Mouse (Mus musculus): ENCODE measurements around the gene F2. TPM values are rescaled to one million over a fixed set of nuclear protein-coding genes. Genes with fewer than 3 reads are reported as not detected.
"Not testable (repeated sequence)": the region's sequence is repeated elsewhere in the genome, so short reads cannot be mapped to it uniquely, and the experiment has no call there.

Gene F2
- polyA plus RNA-seq, 1 experiment from 2014 or later, result 0.14 TPM

DNA sequence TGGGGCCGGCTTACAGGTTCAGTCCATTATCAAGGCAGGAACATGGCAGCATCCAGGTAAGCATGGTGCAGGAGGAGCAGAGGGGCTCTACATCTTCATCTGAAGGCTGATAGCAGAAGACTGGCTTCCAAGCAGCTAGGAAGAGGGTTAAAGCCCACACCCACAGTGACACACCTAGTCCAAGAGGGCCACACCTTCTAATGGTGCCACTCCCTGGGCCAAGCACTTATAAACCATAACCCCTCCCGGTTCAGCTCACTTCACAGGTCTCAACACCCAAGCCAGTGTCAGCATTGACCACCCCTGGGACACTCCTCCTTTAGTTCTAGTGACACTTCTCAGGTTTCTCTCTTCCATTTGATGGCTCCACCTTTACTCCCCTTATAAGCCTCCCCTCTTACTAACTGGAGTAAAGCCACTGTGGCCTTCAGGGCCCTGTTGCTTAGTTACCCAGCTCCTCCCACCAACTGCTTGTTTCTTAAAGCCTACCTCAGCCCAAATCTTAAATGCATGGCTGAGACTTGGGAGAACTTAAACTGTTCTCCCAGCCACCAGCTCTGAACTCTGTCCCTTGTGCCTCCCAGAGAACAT lies 6.7 kb upstream of the F2 start:
- Histone ChIP-seq H3K36me3 (peaks cover 61% of the 10 kb centered on the region), H3K4me3 (no peak overlapping the region), H3K4me1 (no peaks in the 10 kb centered on the region), H3K27ac (replicated peaks) (no peak overlapping the region), H3K9me3 (replicated peaks) (no peaks in the 10 kb centered on the region), H3K27me3 (ENCODE audit: low read depth, poor library complexity, severe bottlenecking) (no peaks in the 10 kb centered on the region)
- WGBS, result 88% methylated on average over 2 of the region's 2 CpGs
- DNase-seq (ENCODE audit: low spot score), result no peak

DNA sequence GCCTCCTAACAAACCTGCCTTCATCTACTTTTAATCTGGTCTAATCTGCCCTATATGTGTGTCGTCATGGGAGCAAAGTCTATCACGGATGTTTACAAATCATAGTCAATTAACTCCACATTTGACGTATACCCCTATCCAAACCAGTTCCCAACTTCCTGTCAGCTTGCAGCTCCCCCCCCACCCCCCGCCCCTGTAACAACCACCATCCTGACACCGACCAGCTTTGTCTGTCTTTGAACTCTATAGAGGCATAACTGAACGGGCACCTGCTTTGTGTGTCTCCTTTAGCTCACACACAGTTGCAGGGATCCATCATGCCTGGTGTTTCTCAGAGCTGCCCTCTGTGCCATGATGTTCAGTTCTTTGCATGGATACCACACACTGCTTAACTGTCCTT lies 2.7 kb upstream of the F2 start:
- DNase-seq (ENCODE audit: low spot score), result no peak
- Histone ChIP-seq H3K27ac (replicated peaks) (no peak overlapping the region), H3K36me3 (peaks cover 21% of the 10 kb centered on the region), H3K4me3 (no peak overlapping the region), H3K9me3 (replicated peaks) (no peaks in the 10 kb centered on the region), H3K27me3 (ENCODE audit: low read depth, poor library complexity, severe bottlenecking) (no peaks in the 10 kb centered on the region), H3K4me1 (no peaks in the 10 kb centered on the region)
- WGBS, result 89% methylated on average over 6 of the region's 6 CpGs

DNA sequence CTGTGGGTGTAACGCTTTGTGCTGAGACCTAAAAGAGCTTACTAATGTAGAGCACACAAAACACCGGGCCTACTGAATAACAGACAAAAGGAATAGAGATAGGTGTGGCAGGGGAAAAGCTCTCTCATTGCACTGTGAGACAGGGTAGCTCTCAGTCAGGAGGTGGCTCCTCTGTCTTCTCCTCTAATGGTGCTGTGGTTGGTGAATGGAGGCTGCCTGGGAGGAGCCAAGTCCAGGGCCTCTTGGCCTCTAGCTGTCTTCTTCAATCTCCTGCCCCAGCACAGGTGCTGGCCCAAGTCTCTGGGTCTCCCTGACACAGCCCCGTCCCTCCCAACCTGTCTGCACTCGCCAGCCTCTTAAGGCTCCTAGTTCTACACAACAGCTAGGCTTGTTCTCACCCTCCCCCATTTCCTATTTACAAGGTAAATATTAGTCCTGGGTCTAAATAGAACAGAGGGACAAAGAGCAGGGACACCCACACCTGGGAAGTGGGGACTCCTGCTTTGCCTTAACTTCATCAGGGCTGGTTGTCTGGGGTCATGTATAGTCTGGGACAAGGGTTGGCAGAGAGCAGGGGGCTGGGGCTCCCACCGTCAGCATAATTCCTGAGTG lies 619 bp upstream of the F2 start:
- Histone ChIP-seq H3K27ac (replicated peaks) (no peak overlapping the region), H3K36me3 (peaks cover 1% of the 10 kb centered on the region; the same call in 1 of the 2 replicates), H3K27me3 (ENCODE audit: low read depth, poor library complexity, severe bottlenecking) (no peaks in the 10 kb centered on the region), H3K4me1 (0 out of 2 replicates have a peak, but pooled peaks cover 3% of the 10 kb centered on the region), H3K9me3 (replicated peaks) (no peaks in the 10 kb centered on the region), H3K4me3 (no peak overlapping the region)
- no peak for DNase-seq (ENCODE audit: low spot score)
- 87% methylated on average over 5 of the region's 5 CpGs for WGBS

GRCm38 (mm10) chr2:91635486-91635885 lies 728 bp downstream of the F2 start:
- Histone ChIP-seq H3K27me3 (ENCODE audit: low read depth, poor library complexity, severe bottlenecking) (no peaks in the 10 kb centered on the region), H3K36me3 (no peaks in the 10 kb centered on the region), H3K9me3 (replicated peaks) (no peaks in the 10 kb centered on the region), H3K27ac (replicated peaks) (no peak overlapping the region), H3K4me3 (no peak overlapping the region), H3K4me1 (0 out of 2 replicates have a peak, but pooled peaks cover 3% of the 10 kb centered on the region)
- no peak for DNase-seq (ENCODE audit: low spot score)
- WGBS, result 92% methylated on average over 11 of the region's 11 CpGs

DNA sequence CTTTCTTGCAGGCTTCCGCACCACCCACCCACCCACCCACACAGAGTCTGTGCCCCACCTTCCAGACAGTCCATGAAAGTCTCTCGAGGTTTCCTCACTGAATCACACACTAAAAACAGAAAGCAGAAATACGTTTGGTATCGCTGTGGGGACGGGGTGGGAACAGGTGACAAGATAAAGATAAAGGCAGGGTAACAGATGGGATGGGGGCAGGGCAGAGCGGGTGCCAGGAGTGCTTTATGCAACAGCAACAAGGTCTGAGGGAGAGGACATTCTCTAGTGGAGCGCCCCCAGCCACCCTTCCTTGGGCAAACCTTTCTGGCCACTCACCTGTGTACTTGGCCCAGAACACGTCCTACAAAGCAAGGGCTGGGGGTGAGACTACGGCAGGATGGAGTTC lies 1.4 kb downstream of the F2 start:
- no peaks in the 10 kb centered on the region for H3K9me3 ChIP-seq (replicated peaks)
- H3K27ac ChIP-seq (replicated peaks), result no peak overlapping the region
- no peak overlapping the region for H3K4me3 ChIP-seq
- 0 out of 2 replicates have a peak, but pooled peaks cover 3% of the 10 kb centered on the region for H3K4me1 ChIP-seq
- DNase-seq (ENCODE audit: low spot score), result no peak
- 87% methylated on average over 9 of the region's 9 CpGs for WGBS
- H3K36me3 ChIP-seq, result no peaks in the 10 kb centered on the region
- no peaks in the 10 kb centered on the region for H3K27me3 ChIP-seq (ENCODE audit: low read depth, poor library complexity, severe bottlenecking)

- Histone ChIP-seq H3K36me3 (no peaks in the 10 kb centered on the region), H3K9me3 (replicated peaks) (no peaks in the 10 kb centered on the region), H3K27me3 (ENCODE audit: low read depth, poor library complexity, severe bottlenecking) (no peaks in the 10 kb centered on the region), H3K4me3 (no peak overlapping the region), H3K27ac (replicated peaks) (no peak overlapping the region), H3K4me1 (0 out of 2 replicates have a peak, but pooled peaks cover 3% of the 10 kb centered on the region)
- 84% methylated on average over 12 of the region's 12 CpGs for WGBS
- no peak for DNase-seq (ENCODE audit: low spot score)
Observed at GRCm38 (mm10) chr2:91633334-91633977, 2.8 kb downstream of the F2 start.

DNA sequence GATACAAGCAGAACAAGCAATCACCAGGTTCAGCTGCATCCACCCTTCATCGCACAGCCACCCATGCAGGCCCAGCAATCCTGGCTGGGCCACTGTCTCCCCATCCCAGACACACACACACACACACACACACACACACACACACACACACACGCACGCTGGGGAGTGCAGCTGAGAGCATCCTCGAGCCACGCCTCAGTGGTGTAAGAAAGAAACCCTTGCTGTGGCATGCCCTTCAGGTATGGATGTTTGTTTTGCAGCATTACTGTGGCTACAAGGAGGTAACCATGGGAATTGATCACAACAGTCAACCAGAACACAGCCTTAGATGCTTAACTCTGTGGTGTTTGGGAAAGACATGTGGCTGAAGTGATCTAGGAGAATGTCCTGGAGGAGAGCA lies 3.9 kb downstream of the F2 start:
- 82% methylated on average over 5 of the region's 5 CpGs for WGBS
- DNase-seq (ENCODE audit: low spot score), result no peak

DNA sequence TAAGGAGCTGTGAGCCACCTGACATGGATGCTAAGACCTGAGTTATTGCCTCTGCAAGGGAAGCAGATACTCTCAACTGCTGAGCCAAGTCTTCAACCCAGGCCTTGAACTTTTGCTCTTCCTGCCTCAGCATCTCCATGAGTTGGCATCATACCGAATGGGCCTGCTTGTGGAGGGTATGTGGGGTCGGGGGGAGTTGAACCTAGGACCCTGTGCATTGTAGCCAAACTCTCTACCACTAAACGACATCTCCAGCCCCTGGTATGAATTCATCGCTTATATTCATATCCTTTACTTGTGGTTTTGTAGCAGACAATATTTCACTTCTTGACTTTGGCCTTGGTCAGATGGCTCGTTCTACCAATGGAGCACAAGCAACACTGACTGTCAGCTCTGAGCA lies 4.4 kb downstream of the F2 start:
- 89% methylated on average over 5 of the region's 5 CpGs for WGBS
- no peaks in the 10 kb centered on the region for H3K36me3 ChIP-seq
- H3K27ac ChIP-seq (replicated peaks), result no peak overlapping the region
- H3K4me3 ChIP-seq, result no peak overlapping the region
- H3K27me3 ChIP-seq (ENCODE audit: low read depth, poor library complexity, severe bottlenecking), result no peaks in the 10 kb centered on the region
- no peak for DNase-seq (ENCODE audit: low spot score)
- no peaks in the 10 kb centered on the region for H3K9me3 ChIP-seq (replicated peaks)
- 0 out of 2 replicates have a peak, but pooled peaks cover 3% of the 10 kb centered on the region for H3K4me1 ChIP-seq

More for the DNA sequence above, 3.9 kb downstream of the F2 start:
- H3K4me3 ChIP-seq, result no peak overlapping the region
- H3K4me1 ChIP-seq, result 0 out of 2 replicates have a peak, but pooled peaks cover 3% of the 10 kb centered on the region
- no peaks in the 10 kb centered on the region for H3K9me3 ChIP-seq (replicated peaks)
- H3K27ac ChIP-seq (replicated peaks), result no peak overlapping the region
- H3K27me3 ChIP-seq (ENCODE audit: low read depth, poor library complexity, severe bottlenecking), result no peaks in the 10 kb centered on the region
- no peaks in the 10 kb centered on the region for H3K36me3 ChIP-seq

- DNase-seq (ENCODE audit: low spot score), result no peak
- no peaks in the 10 kb centered on the region for H3K9me3 ChIP-seq (replicated peaks)
- no peak overlapping the region for H3K27ac ChIP-seq (replicated peaks)
- no peaks in the 10 kb centered on the region; the same call in 1 of the 2 replicates for H3K36me3 ChIP-seq
- 0 out of 2 replicates have a peak, but pooled peaks cover 3% of the 10 kb centered on the region for H3K4me1 ChIP-seq
- 92% methylated on average over 12 of the region's 12 CpGs for WGBS
- no peak overlapping the region for H3K4me3 ChIP-seq
- H3K27me3 ChIP-seq (ENCODE audit: low read depth, poor library complexity, severe bottlenecking), result no peaks in the 10 kb centered on the region
Observed at GRCm38 (mm10) chr2:91630384-91630783, 5.8 kb downstream of the F2 start.

DNA sequence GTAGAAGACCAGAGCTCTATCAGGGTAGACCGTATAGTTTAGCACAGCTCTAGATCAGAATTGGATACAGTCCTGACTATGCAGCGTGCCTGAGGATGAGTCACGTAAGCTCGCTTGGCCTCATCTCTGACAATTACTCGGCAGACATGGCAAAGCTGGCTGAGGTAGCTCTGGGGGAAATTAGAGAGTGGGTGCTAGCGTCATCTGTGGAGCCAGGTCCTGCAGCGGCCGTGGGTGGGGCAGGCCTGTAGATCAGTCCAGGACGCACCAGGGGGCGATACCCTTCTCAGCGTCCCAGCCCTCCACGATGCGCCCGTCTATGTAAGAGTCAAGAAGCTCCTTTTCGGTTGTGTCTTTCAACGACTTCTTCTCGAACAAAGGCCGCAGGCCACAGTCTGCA lies 6.5 kb downstream of the F2 start:
- WGBS, result 85% methylated on average over 18 of the region's 18 CpGs
- no peak overlapping the region for H3K4me3 ChIP-seq
- H3K27me3 ChIP-seq (ENCODE audit: low read depth, poor library complexity, severe bottlenecking), result no peaks in the 10 kb centered on the region
- no peak overlapping the region for H3K27ac ChIP-seq (replicated peaks)
- H3K9me3 ChIP-seq (replicated peaks), result no peaks in the 10 kb centered on the region
- 0 out of 2 replicates have a peak, but pooled peaks cover 3% of the 10 kb centered on the region for H3K4me1 ChIP-seq
- DNase-seq (ENCODE audit: low spot score), result no peak
- H3K36me3 ChIP-seq, result no peaks in the 10 kb centered on the region; the same call in 1 of the 2 replicates

- DNase-seq (ENCODE audit: low spot score), result no peak
- Histone ChIP-seq H3K27ac (replicated peaks) (no peak overlapping the region), H3K4me1 (0 out of 2 replicates have a peak, but pooled peaks cover 3% of the 10 kb centered on the region), H3K4me3 (no peak overlapping the region), H3K9me3 (replicated peaks) (no peaks in the 10 kb centered on the region), H3K27me3 (ENCODE audit: low read depth, poor library complexity, severe bottlenecking) (no peaks in the 10 kb centered on the region), H3K36me3 (peaks cover 15% of the 10 kb centered on the region)
- 93% methylated on average over 8 of the region's 8 CpGs for WGBS
Observed at GRCm38 (mm10) chr2:91628171-91628570, 8.0 kb downstream of the F2 start.

- H3K36me3 ChIP-seq, result peaks cover 22% of the 10 kb centered on the region
Observed at GRCm38 (mm10) chr2:91627486-91627885, 8.7 kb downstream of the F2 start.

GRCm38 (mm10) chr2:91623366-91623765 lies 12.8 kb downstream of the F2 start:
- not testable (repeated sequence) for H3K27ac ChIP-seq (replicated peaks); H3K27me3 ChIP-seq (ENCODE audit: low read depth, poor library complexity, severe bottlenecking); H3K9me3 ChIP-seq (replicated peaks); DNase-seq (ENCODE audit: low spot score); H3K4me3 ChIP-seq; H3K4me1 ChIP-seq
- H3K36me3 ChIP-seq, result peaks cover 63% of the 10 kb centered on the region
- 95% methylated on average over 7 of the region's 7 CpGs for WGBS

More at GRCm38 (mm10) chr2:91627486-91627885, 8.7 kb downstream of the F2 start:
- Histone ChIP-seq H3K4me1 (0 out of 2 replicates have a peak, but pooled peaks cover 3% of the 10 kb centered on the region), H3K4me3 (no peak overlapping the region), H3K27ac (replicated peaks) (no peak overlapping the region), H3K27me3 (ENCODE audit: low read depth, poor library complexity, severe bottlenecking) (no peaks in the 10 kb centered on the region), H3K9me3 (replicated peaks) (no peaks in the 10 kb centered on the region)
- DNase-seq (ENCODE audit: low spot score), result no peak
- 80% methylated on average over 5 of the region's 5 CpGs for WGBS
